Mouse (Mus musculus) urinary bladder, adult 2 months (tissue): ENCODE results near the gene Gm17332. TPM values are rescaled to one million over a fixed set of nuclear protein-coding genes. Genes with fewer than 3 reads are reported as not detected.
"Not testable (repeated sequence)": the region's sequence is repeated elsewhere in the genome, so short reads cannot be mapped to it uniquely, and the experiment has no call there.

ENCODE experiments used
- DNase-seq: peaks from one replicate; pipeline ENCODE4 v3.0.0; 2022; ENCODE audit warnings: low spot score
- polyA plus RNA-seq: library from polyadenylated mRNA; depleted of rRNA; stranded (reverse); fragments of >200 nt; gene quantifications from 2 replicates; pipeline ENCODE4 v1.2.3, GENCODE M21; 2012; rRNA removed

Gene Gm17332
- polyA plus RNA-seq: not detected in 2 replicates

GRCm38 (mm10) chr11:31182362-31182761 lies at the start of gene Gm17332:
Gene Gm17332, minus strand, starts transcription at chr11:31182462.
- no peak for DNase-seq

GRCm38 (mm10) chr11:31229966-31230365 lies 47.7 kb upstream of the Gm17332 start:
- no peak for DNase-seq

GRCm38 (mm10) chr11:31225359-31225758 lies 43.1 kb upstream of the Gm17332 start:
- no peak for DNase-seq

- no peak for DNase-seq
These were observed 35.7 kb upstream of the Gm17332 start for GRCm38 (mm10) chr11:31218009-31218408.

- no peak for DNase-seq
These were observed 13.5 kb upstream of the Gm17332 start for GRCm38 (mm10) chr11:31195621-31196363.

- DNase-seq: no peak
These were observed 12.5 kb upstream of the Gm17332 start for GRCm38 (mm10) chr11:31194761-31195160.

- no peak for DNase-seq
These were observed 12.1 kb downstream of the Gm17332 start for GRCm38 (mm10) chr11:31170052-31170646.

GRCm38 (mm10) chr11:31169161-31170051 lies 12.9 kb downstream of the Gm17332 start:
- DNase-seq: no peak

GRCm38 (mm10) chr11:31168831-31169160 lies 13.5 kb downstream of the Gm17332 start:
- DNase-seq: no peak

- DNase-seq: no peak
These were observed 25.2 kb downstream of the Gm17332 start for GRCm38 (mm10) chr11:31157021-31157420.

GRCm38 (mm10) chr11:31138394-31138793 lies 43.9 kb downstream of the Gm17332 start:
- not testable (repeated sequence) for DNase-seq

GRCm38 (mm10) chr11:31134824-31135223 lies 47.4 kb downstream of the Gm17332 start:
- not testable (repeated sequence) for DNase-seq

- not testable (repeated sequence) for DNase-seq
These were observed 48.5 kb downstream of the Gm17332 start for GRCm38 (mm10) chr11:31133726-31134125.

Other genes starting within 250 kb of the Gm17332 start
- 32.4 and 34.9 TPM in 2 replicates for gene Erlec1, start 228.1 kb downstream of the Gm17332 start, polyA plus RNA-seq
- 5.5 and 7.5 TPM in 2 replicates for gene Chac2, start 196.1 kb downstream of the Gm17332 start, polyA plus RNA-seq
- 26.6 and 30.6 TPM in 2 replicates for gene Stc2, start 187.6 kb upstream of the Gm17332 start, polyA plus RNA-seq